Comparison of ENCODE assay signal across 13 mouse cellular contexts in the genomic region with DNA sequence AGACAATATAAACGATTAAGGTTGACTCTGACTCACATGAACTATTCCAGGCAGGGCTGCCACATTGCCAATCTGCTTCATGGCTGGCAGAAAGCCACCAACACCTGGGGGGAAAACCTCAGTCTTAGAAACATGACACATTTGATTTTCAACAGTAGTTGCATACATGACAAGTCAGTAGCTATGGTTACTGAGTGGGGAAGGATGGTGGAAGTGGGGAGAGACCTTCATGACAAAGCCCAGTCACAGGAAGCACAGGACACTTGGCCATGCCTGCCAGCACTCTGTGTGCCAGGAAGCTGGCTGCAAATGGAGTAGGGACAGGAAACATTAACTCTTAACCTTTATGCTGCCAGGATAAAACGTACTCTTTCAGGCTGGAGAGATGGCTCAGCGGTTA. TPM values are rescaled to one million over a fixed set of nuclear protein-coding genes. Genes with fewer than 3 reads are reported as not detected.
DNase-seq lines count a peak whose midpoint lies in the region; ATAC-seq lines count a peak whose summit lies in the region.
"Had no signal": no experiment of that assay in that cellular context is flagged by ENCODE, and none has a peak within 500 bp of the region (broad histone marks: within the 10 kb centered on the region; RNA-seq: fewer than 3 reads in every experiment).

No protein-coding gene starts in this region.

- ATAC-seq in neutrophil, adult 5-6 weeks (ENCODE audit: extremely low read depth, insufficient number of reproducible peaks, low FRiP score, poor library complexity, severe bottlenecking): peak; percentile 15; the same call in 1 of the 2 replicates
- ATAC-seq: liver, postnatal 0 days had no signal

- peak; percentile 14 for DNase-seq in cerebellum, adult 9-11 months
- DNase-seq in cerebellum, postnatal 4 days (ENCODE audit: low spot score in 2 of 2): no peak
- peak; percentile 11 for DNase-seq in ovary, postnatal 36 days (ENCODE audit: low spot score)
- DNase-seq in ovary, postnatal 14 days (ENCODE audit: low spot score): no peak
- peak; percentile 25 for DNase-seq in kidney, postnatal 10 days
- no peak for DNase-seq in embryo, embryonic 10.5 days (ENCODE audit: low spot score)
- no peak for DNase-seq in layer of hippocampus, adult 18-20 months (ENCODE audit: low spot score in 2 of 2)
- DNase-seq: cerebellum, adult 11-12 months; liver, postnatal 0 days had no signal

RNA-seq across cellular contexts. Expression of a gene that starts 4.2 kb away (rescaled TPM):
- 107 and 115 TPM in 2 replicates for total RNA-seq in neutrophil, adult 5-6 weeks (2017)
- total RNA-seq in layer of hippocampus, adult 18-20 months (2021): 100 to 1,000 TPM; 120 to 123 TPM

RNA-seq across cellular contexts. Expression of a gene that starts 25.9 kb away (rescaled TPM):
- total RNA-seq in neutrophil, adult 5-6 weeks (2017): 1.4 TPM in 1 of 2 replicates, not detected in the other
- under 1 TPM; 0.58 to 0.89 TPM for total RNA-seq in layer of hippocampus, adult 18-20 months (2021)
- total RNA-seq: granulocyte monocyte progenitor cell, adult 5-6 weeks; heart, postnatal 25 days had no signal

RNA-seq across cellular contexts. Expression of a gene that starts 36.5 kb away (rescaled TPM):
- total RNA-seq in neutrophil, adult 5-6 weeks (2017): 36.5 and 50.2 TPM in 2 replicates
- total RNA-seq in layer of hippocampus, adult 18-20 months (2021): 10 to 100 TPM; 27.1 to 28.0 TPM

RNA-seq across cellular contexts. Expression of a gene that starts 58.3 kb away (rescaled TPM):
- total RNA-seq in neutrophil, adult 5-6 weeks (2017): not detected in 2 replicates
- not detected for total RNA-seq in layer of hippocampus, adult 18-20 months (2021)
- total RNA-seq: heart, postnatal 25 days; layer of hippocampus, postnatal 14 days had no signal

Comparison
In these comparisons a context has a peak if more than half of its experiments do, and no peak if none do; other contexts are left out.
1. DNase-seq: peak in cerebellum, adult 9-11 months (single experiment), ovary, postnatal 36 days (single experiment) and kidney, postnatal 10 days (single experiment); none in cerebellum, postnatal 4 days (0 of 2), ovary, postnatal 14 days (single experiment), embryo, embryonic 10.5 days (single experiment) and layer of hippocampus, adult 18-20 months (0 of 2).